In genomic region chr16:93767548-93767947, GRCm38 (mm10) we compare ENCODE assay signal across 12 mouse cellular contexts. TPM values are rescaled to one million over a fixed set of nuclear protein-coding genes. Genes with fewer than 3 reads are reported as not detected.
A peak's percentile ranks its signal among the peaks of the same experiment; 100 is the strongest.
DNase-seq lines count a peak whose midpoint lies in the region; ATAC-seq and TF ChIP-seq lines count a peak whose summit lies in the region.
"Had no signal": no experiment of that assay in that cellular context is flagged by ENCODE, and none has a peak within 500 bp of the region (broad histone marks: within the 10 kb centered on the region; RNA-seq: fewer than 3 reads in every experiment).

No protein-coding gene starts in this region.

- no peak for DNase-seq in layer of hippocampus, adult 2 months (ENCODE audit: low spot score in 2 of 2)
- no peak for DNase-seq in layer of hippocampus, adult 9-10 months (ENCODE audit: low spot score)
- DNase-seq in induced T-regulatory cell, adult 2 months (ENCODE audit: low read depth): peak; percentile 43
- peak; percentile 49 for DNase-seq in thymus, postnatal 0 days (ENCODE audit: low spot score)
- DNase-seq in adrenal gland, postnatal 14 days: no peak
- DNase-seq in left cerebral cortex, postnatal 10 days (ENCODE audit: extremely low spot score in 1 of 2, low spot score in 2 of 2): no peak
- DNase-seq in hindbrain, embryonic 10.5 days (ENCODE audit: low spot score): no peak

- intact Hi-C loops in left cerebral cortex, postnatal 10 days (cut with DNase I): loop anchor here (5.0 kb wide), 1 partner anchor 80 kb away; no protein-coding TSS in a partner anchor

- no peak overlapping the region for H3K4me3 ChIP-seq in layer of hippocampus, adult 2 months
- H3K4me3 ChIP-seq in hindbrain, embryonic 10.5 days: no peak overlapping the region
- H3K4me3 ChIP-seq: heart, embryonic 13.5 days; hindbrain, embryonic 13.5 days; neural tube, embryonic 13.5 days had no signal

- no peak for TF ChIP-seq CTCF in layer of hippocampus, adult 2 months (conservative IDR thresholded peaks at IDR 0.05)

- peak overlapping the region; percentile 59 for H3K27ac ChIP-seq in layer of hippocampus, adult 2 months
- no peak overlapping the region for H3K27ac ChIP-seq in hindbrain, embryonic 10.5 days
- H3K27ac ChIP-seq: heart, embryonic 13.5 days; hindbrain, embryonic 13.5 days; neural tube, embryonic 13.5 days had no signal

- H3K36me3 ChIP-seq in hindbrain, embryonic 10.5 days: peaks cover 31% of the 10 kb centered on the region

- H3K4me1 ChIP-seq in hindbrain, embryonic 10.5 days (replicated peaks): peaks cover 7% of the 10 kb centered on the region
- H3K4me1 ChIP-seq: neural tube, embryonic 13.5 days had no signal

- no peaks in the 10 kb centered on the region for H3K9me3 ChIP-seq in hindbrain, embryonic 10.5 days
- H3K9me3 ChIP-seq: heart, embryonic 13.5 days; hindbrain, embryonic 13.5 days; neural tube, embryonic 13.5 days had no signal

- no peaks in the 10 kb centered on the region for H3K27me3 ChIP-seq in hindbrain, embryonic 10.5 days (ENCODE audit: insufficient read depth, poor library complexity, severe bottlenecking)
- H3K27me3 ChIP-seq: heart, embryonic 13.5 days; hindbrain, embryonic 13.5 days; neural tube, embryonic 13.5 days had no signal

- WGBS in hindbrain, embryonic 10.5 days: 75% methylated on average over 6 of the region's 6 CpGs

- ATAC-seq in CD4-positive, CD25-positive, alpha-beta regulatory T cell, adult 4 months: peak; percentile 68
- ATAC-seq: midbrain, embryonic 16.5 days had no signal

RNA-seq across cellular contexts. Expression of gene Dop1b, which starts 55.8 kb away (rescaled TPM):
- 100 to 1,000 TPM in 1 of 2 experiments, 10 to 100 TPM in 1; 98.8 to 108 TPM for total RNA-seq in layer of hippocampus, adult 2 months (2021)
- 10 to 100 TPM; 21.9 to 23.6 TPM for polyA plus RNA-seq in CD4-positive, CD25-positive, alpha-beta regulatory T cell, adult 4 months (2017; shearing (Covaris generic))
- 11.9 and 17.1 TPM in 2 replicates for polyA plus RNA-seq in thymus, postnatal 0 days (2015; fragmentation: Nextera tagmentation; extraction: Ambion mirVana)
- total RNA-seq in adrenal gland, postnatal 14 days (2021): 24.1 and 24.5 TPM in 2 replicates
- total RNA-seq in left cerebral cortex, postnatal 10 days (2021): 10 to 100 TPM; 90.0 to 99.6 TPM
- 12.0 and 20.2 TPM in 2 replicates for polyA plus RNA-seq in hindbrain, embryonic 10.5 days (2016; fragmentation: Nextera tagmentation; extraction: Ambion mirVana)

Comparison
In these comparisons a context has a peak if more than half of its experiments do, and no peak if none do; other contexts are left out.
1. DNase-seq: peak in induced T-regulatory cell, adult 2 months (single experiment) and thymus, postnatal 0 days (single experiment); none in layer of hippocampus, adult 2 months (0 of 2), layer of hippocampus, adult 9-10 months (single experiment), adrenal gland, postnatal 14 days (single experiment), left cerebral cortex, postnatal 10 days (0 of 2) and hindbrain, embryonic 10.5 days (single experiment).